Mouse (Mus musculus) small intestine, adult 2 months (tissue): ENCODE results near the gene Abhd14a. TPM values are rescaled to one million over a fixed set of nuclear protein-coding genes. Genes with fewer than 3 reads are reported as not detected.
A peak's percentile ranks its signal among the peaks of the same experiment; 100 is the strongest.

Experiments used
- H3K27ac ChIP-seq: fragments of 200-500 bp; 2 replicates; pipeline ENCODE4 v1.5.1; 2012; ENCODE audit warnings: low read depth, low read length, control low read depth, inconsistent platforms; ENCODE audit not compliant: insufficient read depth
- H3K27me3 ChIP-seq: fragments of 200-500 bp; 2 replicates; pipeline ENCODE4 v1.6.1; 2012; ENCODE audit warnings: mild to moderate bottlenecking, moderate library complexity, low read length, inconsistent platforms; ENCODE audit not compliant: control insufficient read depth, insufficient read depth
- H3K36me3 ChIP-seq: fragments of 200-500 bp; 2 replicates; pipeline ENCODE4 v1.6.1; 2012; ENCODE audit warnings: mild to moderate bottlenecking, low read length, control low read depth, inconsistent platforms; ENCODE audit not compliant: control insufficient read depth, insufficient read depth
- H3K4me1 ChIP-seq: fragments of 200-500 bp; 2 replicates; pipeline ENCODE4 v1.6.1; 2012; ENCODE audit warnings: low read length, inconsistent platforms, mixed read lengths; ENCODE audit not compliant: control insufficient read depth, insufficient read depth, insufficient read length
- H3K4me3 ChIP-seq: fragments of 200-500 bp; 2 replicates; pipeline ENCODE4 v1.5.1; 2012; ENCODE audit warnings: low read depth, mild to moderate bottlenecking, control low read depth, inconsistent platforms, low read length, moderate library complexity
- CTCF ChIP-seq: fragments of 200-500 bp; IDR thresholded peaks from 2 replicates; pipeline ENCODE4 v1.5.1; 2012; ENCODE audit warnings: low read depth, mild to moderate bottlenecking, control low read depth, inconsistent platforms, low read length, moderate library complexity, mixed read lengths; ENCODE audit not compliant: insufficient replicate concordance, insufficient read length; ENCODE audit errors: extremely low read depth
- POLR2A ChIP-seq: fragments of 200-500 bp; IDR thresholded peaks from 2 replicates; pipeline ENCODE4 v1.6.1; 2012; ENCODE audit warnings: low read depth, mild to moderate bottlenecking, control low read depth, inconsistent platforms, low read length, moderate library complexity
- whole genome bisulfite sequencing: fragments of 180-500 bp; shearing (Covaris S2); methylation state at CpG from one replicate; pipeline ENCODE4 v1.1.7; 2018; 5-methylcytosine and 5-hydroxymethylcytosine counted together
- polyA plus RNA-seq: library from polyadenylated mRNA; depleted of rRNA; stranded (reverse); fragments of >200 nt; gene quantifications from 2 replicates; pipeline ENCODE4 v1.2.3, GENCODE M21; 2012

The Abhd14a gene
- polyA plus RNA-seq, 1 experiment: 28.9 TPM

GRCm38 (mm10) chr9:106474456-106474855, 27.0 kb upstream of the Abhd14a start:
- Histone ChIP-seq H3K4me3 (no peak overlapping the region), H3K27ac (no peak overlapping the region), H3K36me3 (no peaks in the 10 kb centered on the region; the same call in 1 of the 2 replicates), H3K4me1 (peaks cover 27% of the 10 kb centered on the region), H3K27me3 (no peaks in the 10 kb centered on the region)
- WGBS: 15% methylated on average over 6 of the region's 6 CpGs
- TF ChIP-seq CTCF: peak; percentile 76
- TF ChIP-seq POLR2A: no peak

DNA sequence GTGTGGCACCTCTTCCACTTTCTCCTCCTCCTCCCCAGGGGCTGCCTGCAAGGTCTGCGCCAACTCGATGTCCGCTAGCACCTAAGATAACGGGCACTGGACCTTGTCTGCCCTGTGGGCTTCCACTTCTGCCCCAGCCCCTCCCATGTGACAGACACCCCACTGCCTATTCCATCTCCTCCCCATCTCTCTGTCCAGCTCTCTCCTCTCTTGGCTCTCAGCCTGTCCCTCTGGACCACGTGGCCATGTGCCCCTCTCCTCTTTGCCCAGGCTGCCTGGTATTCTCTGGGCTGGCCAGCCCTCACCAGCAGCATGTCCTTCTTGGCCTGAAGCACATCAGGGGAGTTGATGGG, 26.3 kb upstream of the Abhd14a start:
- no peak overlapping the region for H3K27ac ChIP-seq
- H3K36me3 ChIP-seq: no peaks in the 10 kb centered on the region
- H3K4me3 ChIP-seq: no peak overlapping the region
- TF ChIP-seq POLR2A (no peak), CTCF (no peak)
- H3K27me3 ChIP-seq: no peaks in the 10 kb centered on the region
- WGBS: 53% methylated on average over 5 of the region's 5 CpGs
- H3K4me1 ChIP-seq: peaks cover 27% of the 10 kb centered on the region

DNA sequence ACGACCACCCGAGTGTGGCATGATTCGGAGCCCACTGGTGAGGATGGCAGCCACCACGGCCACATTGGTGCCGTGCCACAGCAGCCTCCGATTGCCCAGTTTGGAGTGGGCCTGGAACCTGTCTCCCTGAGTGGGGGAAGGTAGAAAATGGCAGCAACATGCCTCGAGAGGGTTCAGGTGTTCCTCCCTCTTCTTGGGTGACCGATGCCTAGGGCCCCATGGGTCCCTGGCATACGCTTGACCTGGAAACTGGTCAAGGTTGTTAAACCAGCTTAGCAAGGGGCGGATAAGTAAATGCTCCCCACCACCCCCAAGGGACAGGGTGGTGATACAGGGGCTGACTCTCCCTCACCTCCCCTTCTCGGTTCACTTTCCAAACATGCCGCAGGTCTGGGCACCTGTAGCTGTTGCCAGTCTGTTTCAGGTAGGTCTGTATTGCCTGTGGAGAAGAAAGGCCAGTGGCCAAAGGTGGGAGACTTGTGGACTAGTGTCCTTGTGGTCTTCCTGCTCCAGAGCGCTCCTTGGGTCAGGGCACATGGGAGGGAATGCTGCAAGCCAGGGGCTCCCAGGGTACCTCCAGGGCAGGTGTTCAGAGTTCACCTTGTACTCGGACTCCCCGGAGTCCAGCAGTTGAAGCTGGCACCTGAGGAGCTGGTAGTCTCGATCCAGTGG, 25.7 kb upstream of the Abhd14a start:
- 77% methylated on average over 16 of the region's 16 CpGs for WGBS
- Histone ChIP-seq H3K27ac (no peak overlapping the region), H3K27me3 (no peaks in the 10 kb centered on the region), H3K4me1 (peaks cover 27% of the 10 kb centered on the region), H3K36me3 (no peaks in the 10 kb centered on the region), H3K4me3 (no peak overlapping the region)
- TF ChIP-seq POLR2A (no peak), CTCF (no peak)

GRCm38 (mm10) chr9:106472321-106472720, 24.8 kb upstream of the Abhd14a start:
- Histone ChIP-seq H3K4me3 (no peak overlapping the region), H3K27ac (peak overlapping the region; percentile 36), H3K36me3 (no peaks in the 10 kb centered on the region), H3K4me1 (peaks cover 22% of the 10 kb centered on the region), H3K27me3 (no peaks in the 10 kb centered on the region)
- WGBS: 53% methylated on average over 4 of the region's 4 CpGs
- TF ChIP-seq POLR2A (no peak), CTCF (no peak)

DNA sequence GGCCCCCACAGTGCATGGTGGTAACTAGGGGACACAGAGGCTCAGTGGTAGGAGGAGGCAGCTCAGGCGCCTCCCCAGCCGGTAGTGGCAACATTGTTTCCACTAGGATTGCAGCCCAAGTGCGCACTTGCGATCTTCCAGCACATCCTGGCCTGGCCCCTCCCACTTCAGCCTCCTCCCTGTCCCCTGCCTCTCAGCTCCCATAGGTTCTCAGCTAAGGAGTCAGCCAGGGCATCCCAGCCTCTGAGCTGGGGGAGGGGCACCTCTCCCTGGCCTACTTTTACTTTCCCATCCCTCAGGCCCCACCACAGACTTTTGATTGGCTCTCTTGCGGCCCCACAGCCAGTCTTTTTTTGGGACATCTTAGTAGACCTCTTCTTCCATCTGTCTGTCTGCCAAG, 24.4 kb upstream of the Abhd14a start:
- 34% methylated on average over 5 of the region's 5 CpGs for WGBS
- H3K36me3 ChIP-seq: no peaks in the 10 kb centered on the region
- peak overlapping the region; percentile 48 for H3K27ac ChIP-seq
- no peaks in the 10 kb centered on the region for H3K27me3 ChIP-seq
- TF ChIP-seq CTCF (no peak), POLR2A (no peak)
- peaks cover 22% of the 10 kb centered on the region for H3K4me1 ChIP-seq
- H3K4me3 ChIP-seq: peak overlapping the region; percentile 30

DNA sequence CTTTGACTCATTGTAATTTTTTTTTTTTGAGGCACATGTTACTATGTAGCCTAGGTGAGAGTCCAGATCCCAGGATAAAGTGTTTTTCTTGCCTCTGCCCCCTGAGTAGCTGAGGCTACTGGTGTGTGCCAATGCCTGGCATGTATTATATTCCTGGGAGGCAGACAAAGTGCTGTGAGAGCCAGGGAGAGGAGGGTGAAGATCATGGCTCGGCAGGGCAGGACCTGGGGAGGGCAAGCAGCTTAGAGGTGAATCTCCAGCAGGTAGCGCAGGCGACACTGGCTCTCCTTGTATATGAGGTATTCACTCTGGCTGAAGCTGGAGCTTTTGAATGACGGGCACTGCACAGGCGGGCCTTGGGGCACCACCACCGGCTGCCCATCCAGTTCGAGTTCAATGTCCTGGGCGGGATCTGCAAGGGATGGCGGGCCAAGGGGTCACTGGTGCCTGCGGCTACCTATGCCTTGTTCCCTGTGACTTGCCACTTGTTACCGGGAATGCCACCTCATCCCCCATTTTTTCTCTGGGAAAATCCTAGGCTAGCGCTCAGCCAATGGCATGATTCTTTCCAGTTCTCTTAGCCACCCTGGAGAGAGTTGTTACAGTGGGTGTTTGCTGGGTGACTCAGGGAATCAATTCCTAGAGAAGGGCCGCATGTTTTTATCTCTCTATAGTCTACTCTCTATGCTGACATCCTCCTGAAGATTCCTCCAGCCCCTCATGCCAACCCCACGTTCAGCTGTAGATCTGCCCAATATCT, 23.7 kb upstream of the Abhd14a start:
- Histone ChIP-seq H3K4me1 (peaks cover 17% of the 10 kb centered on the region), H3K27ac (peak overlapping the region; percentile 48; the same call in 1 of the 2 replicates), H3K36me3 (no peaks in the 10 kb centered on the region), H3K27me3 (no peaks in the 10 kb centered on the region), H3K4me3 (peak overlapping the region; percentile 30)
- no peak for TF ChIP-seq CTCF
- TF ChIP-seq POLR2A: no peak
- WGBS: 71% methylated on average over 14 of the region's 14 CpGs

DNA sequence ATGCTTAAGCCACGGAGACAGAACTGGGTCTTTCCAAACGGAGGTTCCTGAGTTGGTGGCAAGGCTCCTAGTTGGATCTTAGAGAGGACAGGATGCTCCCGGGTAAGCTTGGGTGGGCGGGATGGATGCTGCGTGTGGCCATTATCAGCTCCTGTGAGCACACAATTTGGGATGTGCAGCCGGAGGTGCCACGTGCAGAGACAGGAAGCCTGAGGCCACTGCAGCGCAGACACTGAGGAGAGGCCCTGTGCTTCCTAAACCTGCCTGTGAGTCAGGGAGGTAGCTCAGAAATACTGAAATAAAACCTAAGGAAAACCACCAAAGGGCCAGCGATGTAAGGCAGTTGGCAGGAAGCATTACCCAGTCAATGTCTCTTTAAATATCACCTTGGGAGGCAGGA, 22.3 kb upstream of the Abhd14a start:
- Histone ChIP-seq H3K4me1 (peaks cover 8% of the 10 kb centered on the region), H3K27me3 (peaks cover 4% of the 10 kb centered on the region), H3K36me3 (no peaks in the 10 kb centered on the region), H3K27ac (no peak overlapping the region), H3K4me3 (no peak overlapping the region)
- 70% methylated on average over 9 of the region's 9 CpGs for WGBS
- TF ChIP-seq CTCF: no peak
- no peak for TF ChIP-seq POLR2A
